Comparison of ENCODE assay signal across 10 mouse cellular contexts in the genomic region with DNA sequence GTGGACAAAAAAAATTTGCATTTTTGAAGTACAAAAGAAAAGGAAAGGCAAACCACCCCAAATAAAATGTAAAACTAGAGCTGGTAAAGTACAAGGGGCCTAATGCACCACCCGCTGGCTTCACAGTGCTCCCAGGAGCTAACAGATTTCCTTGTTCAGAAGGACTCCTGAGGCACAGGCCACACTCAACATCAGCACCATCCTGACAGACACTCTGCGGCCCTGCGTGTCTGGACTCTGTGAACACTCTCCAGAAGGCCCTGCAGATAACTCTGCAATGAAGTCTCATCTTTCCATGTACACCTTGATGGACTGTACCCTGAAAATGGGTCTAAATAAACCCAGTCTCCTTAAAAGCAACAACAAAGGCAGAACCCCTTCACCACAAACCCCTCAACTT. TPM values are rescaled to one million over a fixed set of nuclear protein-coding genes. Genes with fewer than 3 reads are reported as not detected.
A peak's percentile ranks its signal among the peaks of the same experiment; 100 is the strongest.
DNase-seq lines count a peak whose midpoint lies in the region; ATAC-seq and TF ChIP-seq lines count a peak whose summit lies in the region.
"Had no signal": no experiment of that assay in that cellular context is flagged by ENCODE, and none has a peak within 500 bp of the region (broad histone marks: within the 10 kb centered on the region; RNA-seq: fewer than 3 reads in every experiment).

No protein-coding gene starts in this region.

- no peak overlapping the region for H3K9ac ChIP-seq in heart, postnatal 0 days (replicated peaks; ENCODE audit: low read depth, low read length)
- no peak overlapping the region for H3K9ac ChIP-seq in ES-Bruce4 (ENCODE audit: low read depth, poor library complexity, severe bottlenecking)
- H3K9ac ChIP-seq in embryonic facial prominence, embryonic 13.5 days: no peak overlapping the region
- no peak overlapping the region for H3K9ac ChIP-seq in limb, embryonic 12.5 days (replicated peaks)

- no peak for TF ChIP-seq CTCF in heart, postnatal 0 days (IDR thresholded peaks at IDR 0.05; ENCODE audit: low read depth)
- no peak for TF ChIP-seq CTCF in ES-Bruce4 (IDR thresholded peaks at IDR 0.05; ENCODE audit: low read depth, low read length)

- no peak for DNase-seq in heart, postnatal 0 days (ENCODE audit: low spot score)
- no peak for DNase-seq in heart, postnatal 25 days (ENCODE audit: low spot score)
- no peak for DNase-seq in retina, embryonic 14.5 days (ENCODE audit: low spot score)
- DNase-seq in B cell, adult 2 months: no peak
- no peak for DNase-seq in gastrocnemius, postnatal 10 days

- no peak overlapping the region for H3K4me3 ChIP-seq in heart, postnatal 0 days (ENCODE audit: low read depth, low read length)
- no peak overlapping the region for H3K4me3 ChIP-seq in ES-Bruce4 (ENCODE audit: low read depth, low read length)
- H3K4me3 ChIP-seq in embryonic facial prominence, embryonic 13.5 days: no peak overlapping the region
- no peak overlapping the region for H3K4me3 ChIP-seq in limb, embryonic 12.5 days (replicated peaks)

- peaks cover 69% of the 10 kb centered on the region for H3K4me1 ChIP-seq in heart, postnatal 0 days (ENCODE audit: control insufficient read depth, insufficient read depth)
- H3K4me1 ChIP-seq in ES-Bruce4 (ENCODE audit: control insufficient read depth, insufficient read depth, low read length): peaks cover 1% of the 10 kb centered on the region
- peaks cover 38% of the 10 kb centered on the region for H3K4me1 ChIP-seq in embryonic facial prominence, embryonic 13.5 days
- peaks cover 48% of the 10 kb centered on the region for H3K4me1 ChIP-seq in limb, embryonic 12.5 days (replicated peaks)

- H3K36me3 ChIP-seq in heart, postnatal 0 days (replicated peaks; ENCODE audit: control insufficient read depth, insufficient read depth, low read length): peaks cover 35% of the 10 kb centered on the region
- no peaks in the 10 kb centered on the region for H3K36me3 ChIP-seq in ES-Bruce4 (ENCODE audit: control insufficient read depth, insufficient read depth, low read length, poor library complexity, severe bottlenecking)
- H3K36me3 ChIP-seq in embryonic facial prominence, embryonic 13.5 days: peaks cover 20% of the 10 kb centered on the region
- H3K36me3 ChIP-seq in limb, embryonic 12.5 days: peaks cover 32% of the 10 kb centered on the region
- H3K36me3 ChIP-seq: G1E had no signal

- intact Hi-C loops in heart, postnatal 25 days (cut with DNase I): loop anchor here (2.0 kb wide), 1 partner anchor 21 kb away; no protein-coding TSS in a partner anchor

- WGBS in heart, postnatal 0 days: 41% methylated on average over 3 of the region's 3 CpGs
- WGBS in embryonic facial prominence, embryonic 13.5 days: 61% methylated on average over 3 of the region's 3 CpGs
- WGBS in limb, embryonic 12.5 days: 48% methylated on average over 3 of the region's 3 CpGs

- no peak for ATAC-seq in heart, postnatal 0 days (ENCODE audit: insufficient read depth, low read depth)
- ATAC-seq in embryonic facial prominence, embryonic 13.5 days (ENCODE audit: insufficient number of reproducible peaks, insufficient read depth, low FRiP score, low TSS enrichment, low read depth): no peak
- no peak for ATAC-seq in limb, embryonic 12.5 days (ENCODE audit: insufficient number of reproducible peaks, insufficient read depth, low FRiP score, low TSS enrichment, low read depth)

- TF ChIP-seq POLR2A in ES-Bruce4 (IDR thresholded peaks at IDR 0.05; ENCODE audit: insufficient read depth, low read length): no peak

- TF ChIP-seq EP300 in heart, postnatal 0 days (IDR thresholded peaks at IDR 0.05; ENCODE audit: low read depth): no peak
- TF ChIP-seq EP300 in ES-Bruce4 (IDR thresholded peaks at IDR 0.05; ENCODE audit: insufficient read depth, low read depth, low read length): no peak

- H3K27me3 ChIP-seq in heart, postnatal 0 days (ENCODE audit: control insufficient read depth, insufficient read depth, low read length): no peaks in the 10 kb centered on the region
- no peaks in the 10 kb centered on the region for H3K27me3 ChIP-seq in ES-Bruce4 (ENCODE audit: control insufficient read depth, insufficient read depth, low read length, poor library complexity, severe bottlenecking)
- H3K27me3 ChIP-seq in embryonic facial prominence, embryonic 13.5 days: no peaks in the 10 kb centered on the region
- H3K27me3 ChIP-seq in limb, embryonic 12.5 days: no peaks in the 10 kb centered on the region

- H3K4me2 ChIP-seq in heart, postnatal 0 days (ENCODE audit: low read depth, low read length): peak overlapping the region; percentile 17; the same call in 1 of the 2 replicates
- H3K4me2 ChIP-seq in embryonic facial prominence, embryonic 13.5 days: no peak overlapping the region
- no peak overlapping the region for H3K4me2 ChIP-seq in limb, embryonic 12.5 days

- H3K27ac ChIP-seq in heart, postnatal 0 days (ENCODE audit: low read depth): peak overlapping the region; percentile 74
- peak overlapping the region; percentile 40; the same call in 1 of the 2 replicates for H3K27ac ChIP-seq in ES-Bruce4 (ENCODE audit: insufficient read depth, low read length)
- peak overlapping the region; percentile 24; the same call in 1 of the 2 replicates for H3K27ac ChIP-seq in embryonic facial prominence, embryonic 13.5 days
- H3K27ac ChIP-seq in limb, embryonic 12.5 days: peak overlapping the region; percentile 88

- no peaks in the 10 kb centered on the region for H3K9me3 ChIP-seq in heart, postnatal 0 days (replicated peaks; ENCODE audit: control insufficient read depth, low read length)
- no peaks in the 10 kb centered on the region for H3K9me3 ChIP-seq in ES-Bruce4 (replicated peaks; ENCODE audit: control insufficient read depth, insufficient read depth, low read length, poor library complexity, severe bottlenecking)
- H3K9me3 ChIP-seq in embryonic facial prominence, embryonic 13.5 days: no peaks in the 10 kb centered on the region
- H3K9me3 ChIP-seq in limb, embryonic 12.5 days: no peaks in the 10 kb centered on the region
- H3K9me3 ChIP-seq: G1E had no signal

RNA-seq across cellular contexts. Expression of a gene that starts 22.5 kb away (rescaled TPM):
- 119 TPM in 2 replicates for total RNA-seq in heart, postnatal 0 days (2014; rRNA removed; ENCODE audit: low replicate concordance)
- 211 and 221 TPM in 2 replicates for polyA plus RNA-seq in heart, postnatal 0 days (2015; fragmentation: Nextera tagmentation; extraction: Ambion mirVana)
- 100 to 1,000 TPM; 253 to 256 TPM for total RNA-seq in heart, postnatal 25 days (2021)
- polyA plus RNA-seq in ES-Bruce4 (2011; ENCODE audit: insufficient read depth, insufficient read length, low read depth, missing spikeins): 94.3 and 95.9 TPM in 2 replicates
- 119 and 127 TPM in 2 replicates for polyA plus RNA-seq in embryonic facial prominence, embryonic 13.5 days (2015; fragmentation: Nextera tagmentation; extraction: Ambion mirVana)
- 123 and 128 TPM in 2 replicates for polyA plus RNA-seq in limb, embryonic 12.5 days (2016; fragmentation: Nextera tagmentation; extraction: Ambion mirVana)
- total RNA-seq in gastrocnemius, postnatal 10 days (2021): 100 to 1,000 TPM; 207 to 241 TPM
- total RNA-seq: granulocyte monocyte progenitor cell, adult 5-6 weeks had no signal
- polyA plus RNA-seq: G1E had no signal

Comparison
In these comparisons a context has a peak if more than half of its experiments do, and no peak if none do; other contexts are left out.
1. H3K27ac ChIP-seq: peak in every context shown above with its lines; median percentile 88 in limb, embryonic 12.5 days; 74 in heart, postnatal 0 days; 40 in ES-Bruce4; 24 in embryonic facial prominence, embryonic 13.5 days.